Mouse (Mus musculus) olfactory bulb, adult 2 months (tissue): ENCODE data around the gene Atg5.

Experiments
- CTCF ChIP-seq: fragments of 200-500 bp; IDR thresholded peaks from 2 replicates; pipeline ENCODE4 v1.5.1; 2012; ENCODE audit warnings: low read depth, mild to moderate bottlenecking, low read length, moderate library complexity; ENCODE audit not compliant: insufficient read depth
- POLR2A ChIP-seq: fragments of 200-500 bp; IDR thresholded peaks from 2 replicates; pipeline ENCODE4 v1.6.1; 2012; ENCODE audit warnings: mild to moderate bottlenecking, low read depth, low read length, moderate library complexity; ENCODE audit not compliant: insufficient read depth

- no peak for TF ChIP-seq CTCF
- no peak for TF ChIP-seq POLR2A
These were observed 36.2 kb downstream of the Atg5 start for GRCm38 (mm10) chr10:44304330-44304717.
